Mouse (Mus musculus): ENCODE results near the gene Rps15. TPM values are rescaled to one million over a fixed set of nuclear protein-coding genes. Genes with fewer than 3 reads are reported as not detected.

Rps15 gene
- polyA plus RNA-seq, 1 experiment from 2014 or later = 741 TPM

- WGBS = under 1% methylated on average over 53 of the region's 53 CpGs
- H3K27ac ChIP-seq (ENCODE audit: low read length) = peak within 1 kb of the TSS; percentile 90
- ATAC-seq (peak; percentile 94), DNase-seq (ENCODE audit: low spot score) (peak; percentile 96)
- H3K27me3 ChIP-seq (replicated peaks; ENCODE audit: insufficient read depth, low read length) = no peaks in the 10 kb centered on the region
- peak within 1 kb of the TSS; percentile 47 for H3K9ac ChIP-seq (replicated peaks; ENCODE audit: low read depth)
- H3K4me1 ChIP-seq (ENCODE audit: insufficient read depth, low read depth, low read length) = no peaks in the 10 kb centered on the region; the same call in 1 of the 2 replicates
- no peaks in the 10 kb centered on the region for H3K36me3 ChIP-seq (ENCODE audit: insufficient read depth, low read length)
- peak within 1 kb of the TSS; percentile 52 for H3K4me3 ChIP-seq (ENCODE audit: low read depth, low read length)
- no peak; the same call in 1 of the 2 replicates for TF ChIP-seq CTCF (IDR thresholded peaks at IDR 0.05)
- TF ChIP-seq EP300 (IDR thresholded peaks at IDR 0.05) = peak; percentile 71
- H3K4me2 ChIP-seq (replicated peaks; ENCODE audit: low read depth, low read length) = peak within 1 kb of the TSS; percentile 78
- H3K9me3 ChIP-seq (ENCODE audit: low read length) = no peaks in the 10 kb centered on the region
These were observed 43.1 kb upstream of the Rps15 start, which contains the start of gene Ndufs7 for GRCm38 (mm10) chr10:80248971-80249640. Ndufs7 (plus strand) TSS chr10:80249121.

DNA sequence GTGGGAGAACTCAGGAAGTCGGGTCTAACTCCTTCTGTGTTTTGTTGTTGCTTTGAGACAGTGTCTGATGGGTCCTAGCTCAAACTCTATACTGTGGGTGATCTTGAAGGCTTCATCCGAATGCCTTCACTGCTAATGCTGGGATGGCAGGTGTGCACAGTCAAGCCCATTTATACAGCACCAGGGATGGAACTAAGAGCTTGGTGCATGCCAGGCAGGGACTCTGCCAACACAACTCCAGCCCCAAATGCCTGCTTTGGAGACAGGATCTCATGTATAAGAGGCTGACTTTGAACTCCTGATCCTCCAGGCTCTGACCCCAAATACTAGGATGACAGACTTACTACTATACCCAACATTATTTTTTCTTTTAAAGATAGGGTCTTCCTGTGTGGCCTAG, 42.2 kb upstream of the Rps15 start:
- WGBS = 40% methylated on average over 2 of the region's 2 CpGs
- no peak overlapping the region for H3K27ac ChIP-seq (ENCODE audit: low read length)

DNA sequence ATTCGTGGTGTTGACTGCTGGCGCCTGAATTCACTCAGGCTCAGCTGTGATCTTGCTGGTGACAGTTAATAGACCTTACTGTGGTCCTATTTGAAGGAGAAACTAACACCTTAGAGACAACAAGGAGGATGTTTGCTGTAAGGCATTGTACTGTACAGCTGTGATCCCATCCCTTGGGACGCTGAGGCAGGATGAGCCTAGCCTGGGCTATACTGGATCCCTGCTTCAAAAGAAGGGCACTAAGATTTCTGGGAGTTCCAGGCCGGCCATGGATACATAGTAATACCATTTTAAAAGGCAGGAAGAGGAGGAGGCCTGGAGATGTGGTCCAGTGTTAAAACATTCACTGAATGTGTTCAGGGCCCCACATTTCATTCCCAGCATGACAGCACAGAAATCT, 41.7 kb upstream of the Rps15 start:
- DNase-seq (ENCODE audit: low spot score) (no peak), ATAC-seq (no peak)
- H3K9me3 ChIP-seq (ENCODE audit: low read length) = no peaks in the 10 kb centered on the region
- H3K9ac ChIP-seq (replicated peaks; ENCODE audit: low read depth) = no peak overlapping the region
- no peak overlapping the region for H3K27ac ChIP-seq (ENCODE audit: low read length)
- TF ChIP-seq EP300 (IDR thresholded peaks at IDR 0.05) (no peak), CTCF (IDR thresholded peaks at IDR 0.05) (no peak)
- WGBS = 83% methylated on average over 4 of the region's 4 CpGs
- no peaks in the 10 kb centered on the region; the same call in 1 of the 2 replicates for H3K4me1 ChIP-seq (ENCODE audit: insufficient read depth, low read depth, low read length)
- H3K4me2 ChIP-seq (replicated peaks; ENCODE audit: low read depth, low read length) = no peak overlapping the region
- no peaks in the 10 kb centered on the region for H3K27me3 ChIP-seq (replicated peaks; ENCODE audit: insufficient read depth, low read length)
- peaks cover 7% of the 10 kb centered on the region; the same call in 1 of the 2 replicates for H3K36me3 ChIP-seq (ENCODE audit: insufficient read depth, low read length)
- no peak overlapping the region for H3K4me3 ChIP-seq (ENCODE audit: low read depth, low read length)

More for the DNA sequence above, 42.2 kb upstream of the Rps15 start:
- Histone ChIP-seq H3K9ac (replicated peaks; ENCODE audit: low read depth) (peak overlapping the region; percentile 47; the same call in 1 of the 2 replicates), H3K4me2 (replicated peaks; ENCODE audit: low read depth, low read length) (peak overlapping the region; percentile 78), H3K36me3 (ENCODE audit: insufficient read depth, low read length) (peaks cover 2% of the 10 kb centered on the region; the same call in 1 of the 2 replicates), H3K4me1 (ENCODE audit: insufficient read depth, low read depth, low read length) (no peaks in the 10 kb centered on the region; the same call in 1 of the 2 replicates), H3K9me3 (ENCODE audit: low read length) (no peaks in the 10 kb centered on the region), H3K4me3 (ENCODE audit: low read depth, low read length) (peak overlapping the region; percentile 52), H3K27me3 (replicated peaks; ENCODE audit: insufficient read depth, low read length) (no peaks in the 10 kb centered on the region)
- no peak for DNase-seq (ENCODE audit: low spot score)
- ATAC-seq = no peak
- no peak for TF ChIP-seq EP300 (IDR thresholded peaks at IDR 0.05)
- no peak for TF ChIP-seq CTCF (IDR thresholded peaks at IDR 0.05)

DNA sequence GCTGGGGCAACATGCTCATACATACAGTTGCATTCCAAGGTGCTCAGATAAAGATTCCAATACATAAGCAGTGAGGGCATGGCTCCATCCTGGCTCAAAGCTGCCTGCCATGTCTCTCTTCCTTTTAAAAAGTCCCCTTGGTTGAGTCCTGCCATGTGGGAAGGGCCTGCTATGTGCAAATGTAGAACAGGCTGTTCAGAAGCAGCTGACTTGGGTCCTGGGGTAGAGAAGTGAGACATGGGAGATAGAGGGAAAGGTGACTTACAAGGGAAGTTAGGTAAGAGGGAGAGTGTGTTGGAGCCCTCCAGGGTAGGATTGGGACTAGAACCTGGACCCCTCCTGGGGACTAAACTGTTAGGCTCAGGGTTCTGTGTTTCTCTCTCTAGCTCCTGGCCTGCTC, 40.2 kb upstream of the Rps15 start:
- Histone ChIP-seq H3K27me3 (replicated peaks; ENCODE audit: insufficient read depth, low read length) (no peaks in the 10 kb centered on the region), H3K9me3 (ENCODE audit: low read length) (no peaks in the 10 kb centered on the region), H3K9ac (replicated peaks; ENCODE audit: low read depth) (no peak overlapping the region), H3K4me3 (ENCODE audit: low read depth, low read length) (no peak overlapping the region), H3K27ac (ENCODE audit: low read length) (no peak overlapping the region), H3K4me1 (ENCODE audit: insufficient read depth, low read depth, low read length) (no peaks in the 10 kb centered on the region; the same call in 1 of the 2 replicates), H3K4me2 (replicated peaks; ENCODE audit: low read depth, low read length) (no peak overlapping the region), H3K36me3 (ENCODE audit: insufficient read depth, low read length) (peaks cover 21% of the 10 kb centered on the region; the same call in 1 of the 2 replicates)
- ATAC-seq (no peak), DNase-seq (ENCODE audit: low spot score) (no peak)
- TF ChIP-seq EP300 (IDR thresholded peaks at IDR 0.05) = no peak

- H3K9me3 ChIP-seq (ENCODE audit: low read length) = no peaks in the 10 kb centered on the region
- no peak overlapping the region for H3K4me3 ChIP-seq (ENCODE audit: low read depth, low read length)
- DNase-seq (ENCODE audit: low spot score) (no peak), ATAC-seq (no peak)
- WGBS = 82% methylated on average over 11 of the region's 11 CpGs
- no peak overlapping the region for H3K27ac ChIP-seq (ENCODE audit: low read length)
- no peak for TF ChIP-seq EP300 (IDR thresholded peaks at IDR 0.05)
- no peak for TF ChIP-seq CTCF (IDR thresholded peaks at IDR 0.05)
- no peaks in the 10 kb centered on the region for H3K27me3 ChIP-seq (replicated peaks; ENCODE audit: insufficient read depth, low read length)
- no peaks in the 10 kb centered on the region; the same call in 1 of the 2 replicates for H3K4me1 ChIP-seq (ENCODE audit: insufficient read depth, low read depth, low read length)
- no peak overlapping the region for H3K9ac ChIP-seq (replicated peaks; ENCODE audit: low read depth)
- peaks cover 22% of the 10 kb centered on the region; the same call in 1 of the 2 replicates for H3K36me3 ChIP-seq (ENCODE audit: insufficient read depth, low read length)
- H3K4me2 ChIP-seq (replicated peaks; ENCODE audit: low read depth, low read length) = no peak overlapping the region
These were observed 39.6 kb upstream of the Rps15 start for GRCm38 (mm10) chr10:80252493-80253274.

- H3K9ac ChIP-seq (replicated peaks; ENCODE audit: low read depth) = no peak overlapping the region
- peaks cover 22% of the 10 kb centered on the region; the same call in 1 of the 2 replicates for H3K36me3 ChIP-seq (ENCODE audit: insufficient read depth, low read length)
- WGBS = 71% methylated on average over 6 of the region's 6 CpGs
- no peak overlapping the region for H3K4me3 ChIP-seq (ENCODE audit: low read depth, low read length)
- H3K4me2 ChIP-seq (replicated peaks; ENCODE audit: low read depth, low read length) = no peak overlapping the region
- H3K4me1 ChIP-seq (ENCODE audit: insufficient read depth, low read depth, low read length) = no peaks in the 10 kb centered on the region; the same call in 1 of the 2 replicates
- DNase-seq (ENCODE audit: low spot score) (no peak), ATAC-seq (no peak)
- TF ChIP-seq CTCF (IDR thresholded peaks at IDR 0.05) (no peak), EP300 (IDR thresholded peaks at IDR 0.05) (no peak)
- H3K9me3 ChIP-seq (ENCODE audit: low read length) = no peaks in the 10 kb centered on the region
- no peak overlapping the region for H3K27ac ChIP-seq (ENCODE audit: low read length)
- no peaks in the 10 kb centered on the region for H3K27me3 ChIP-seq (replicated peaks; ENCODE audit: insufficient read depth, low read length)
These were observed 38.7 kb upstream of the Rps15 start for GRCm38 (mm10) chr10:80253551-80253950.
